Mouse (Mus musculus) heart, embryonic 16.5 days (tissue): ENCODE data around the gene Snap91. TPM values are rescaled to one million over a fixed set of nuclear protein-coding genes. Genes with fewer than 3 reads are reported as not detected.

Source experiments
- ATAC-seq: fragments of 200-750 bp; cut with Nextera tagmentation; replicated peaks from 2 replicates; pipeline ENCODE4 v1.8.0; 2017; ENCODE audit warnings: moderate number of reproducible peaks; ENCODE audit not compliant: insufficient read depth, low FRiP score; ENCODE audit errors: extremely low read depth
- H3K27ac ChIP-seq: fragments of 300-500 bp; sonication (generic); 2 replicates; pipeline ENCODE4 v1.5.1; 2014; ENCODE audit warnings: mild to moderate bottlenecking, low read length, control low read depth, moderate library complexity
- H3K27me3 ChIP-seq: fragments of 300-500 bp; sonication (generic); 2 replicates; pipeline ENCODE4 v1.6.1; 2014; ENCODE audit warnings: low read length, mixed read lengths; ENCODE audit not compliant: control insufficient read depth, insufficient read depth
- H3K36me3 ChIP-seq: fragments of 300-500 bp; sonication (generic); 2 replicates; pipeline ENCODE4 v1.6.1; 2014; ENCODE audit not compliant: control insufficient read depth, insufficient read depth
- H3K4me1 ChIP-seq: fragments of 300-500 bp; sonication (generic); 2 replicates; pipeline ENCODE4 v1.6.1; 2014; ENCODE audit warnings: low read length, mixed read lengths; ENCODE audit not compliant: control insufficient read depth, insufficient read depth
- H3K4me2 ChIP-seq: fragments of 300-500 bp; sonication (generic); 2 replicates; pipeline ENCODE4 v1.6.1; 2014; ENCODE audit warnings: low read depth, mild to moderate bottlenecking, control low read depth, low read length
- H3K4me3 ChIP-seq: fragments of 300-500 bp; sonication (generic); 2 replicates; pipeline ENCODE4 v1.5.1; 2014; ENCODE audit warnings: mild to moderate bottlenecking, control low read depth, low read length
- H3K9ac ChIP-seq: fragments of 300-500 bp; sonication (generic); 2 replicates; pipeline ENCODE4 v1.6.1; 2014; ENCODE audit warnings: low read length, control low read depth
- H3K9me3 ChIP-seq: fragments of 300-500 bp; sonication (generic); replicated peaks from 2 replicates; pipeline ENCODE4 v1.6.1; 2016; ENCODE audit warnings: low read length; ENCODE audit not compliant: control insufficient read depth
- WGBS: fragments of 180-500 bp; shearing (Covaris S2); extraction: QIAGEN DNeasy Blood & Tissue Kit; methylation state at CpG from one replicate; pipeline ENCODE4 v1.1.7; 2014; 5-methylcytosine and 5-hydroxymethylcytosine counted together
- polyA plus RNA-seq: library from polyadenylated mRNA; unstranded; fragments of >200 nt; fragmentation: Nextera tagmentation; extraction: Ambion mirVana; gene quantifications from 2 replicates; pipeline ENCODE4 v1.2.1, GENCODE M21; 2015

Snap91 gene
- polyA plus RNA-seq, 1 experiment from 2014 or later = 89.1 TPM

DNA sequence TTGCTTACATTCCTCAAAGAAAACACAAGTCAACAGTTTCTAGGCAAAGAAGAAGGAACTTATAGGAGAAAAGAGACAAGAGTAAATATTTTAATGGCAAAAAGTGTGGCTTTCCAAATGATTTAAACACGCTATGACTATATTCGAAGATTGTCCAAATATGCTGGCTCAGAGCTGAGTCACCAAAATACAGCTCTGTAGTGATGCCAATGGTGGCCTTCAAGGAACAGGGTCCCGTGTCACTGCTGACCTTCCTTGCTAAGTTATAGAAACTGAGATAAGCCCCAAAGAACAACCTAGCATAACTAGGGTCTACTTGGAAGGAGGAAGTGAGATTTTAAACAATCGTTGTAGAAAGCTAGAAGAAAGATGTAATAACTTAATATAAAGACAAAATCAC is 6.8 kb downstream of the Snap91 start:
- no peak overlapping the region for H3K27ac ChIP-seq
- H3K4me1 ChIP-seq = peaks cover 23% of the 10 kb centered on the region
- no peak overlapping the region for H3K4me2 ChIP-seq
- 77% methylated on average over 4 of the region's 4 CpGs for WGBS
- ATAC-seq = no peak
- H3K4me3 ChIP-seq = no peak overlapping the region
- H3K9me3 ChIP-seq = no peaks in the 10 kb centered on the region
- no peak overlapping the region for H3K9ac ChIP-seq
- peaks cover 3% of the 10 kb centered on the region; the same call in 1 of the 2 replicates for H3K36me3 ChIP-seq
- peaks cover 4% of the 10 kb centered on the region for H3K27me3 ChIP-seq

DNA sequence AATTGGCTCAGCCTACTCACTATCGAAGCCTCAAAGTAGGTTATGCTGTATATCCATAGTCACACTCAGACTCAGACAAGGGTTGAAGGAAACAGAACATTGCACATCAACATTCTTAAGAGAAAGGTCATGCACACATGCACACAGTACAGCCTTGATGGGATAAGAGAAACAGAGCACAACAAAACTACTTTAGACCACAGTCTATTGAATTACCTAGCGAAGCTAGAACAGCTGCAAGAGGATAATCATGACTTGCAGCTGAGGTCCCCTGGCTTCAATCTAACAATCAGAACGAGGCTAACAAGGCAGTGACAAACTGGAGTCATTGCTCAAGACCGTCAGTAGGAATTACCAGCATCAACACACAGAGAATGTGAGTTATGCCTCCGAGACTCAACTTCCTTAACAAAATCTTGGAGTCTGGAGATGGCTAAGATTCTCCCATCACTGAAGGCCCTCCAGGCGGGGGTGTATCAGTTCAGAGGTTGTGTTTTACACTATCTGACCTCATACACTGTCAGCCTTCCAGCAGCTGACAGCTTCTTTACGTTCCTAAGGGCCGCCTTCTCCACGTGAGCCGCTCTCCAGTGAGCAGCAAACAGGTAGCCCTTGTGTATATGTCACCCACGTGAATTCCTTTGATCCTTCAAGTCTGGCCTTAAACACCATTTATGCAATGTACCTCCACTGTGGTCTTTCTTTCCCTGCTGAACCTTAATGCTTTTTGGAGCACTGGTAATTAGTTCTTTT is 10.7 kb downstream of the Snap91 start:
- H3K36me3 ChIP-seq = peaks cover 3% of the 10 kb centered on the region; the same call in 1 of the 2 replicates
- peaks cover 13% of the 10 kb centered on the region for H3K4me1 ChIP-seq
- H3K9ac ChIP-seq = no peak overlapping the region
- no peak overlapping the region for H3K4me3 ChIP-seq
- WGBS = 44% methylated on average over 11 of the region's 11 CpGs
- no peak overlapping the region for H3K4me2 ChIP-seq
- H3K9me3 ChIP-seq = no peaks in the 10 kb centered on the region
- no peaks in the 10 kb centered on the region for H3K27me3 ChIP-seq
- no peak overlapping the region for H3K27ac ChIP-seq
- peak; percentile 49 for ATAC-seq

DNA sequence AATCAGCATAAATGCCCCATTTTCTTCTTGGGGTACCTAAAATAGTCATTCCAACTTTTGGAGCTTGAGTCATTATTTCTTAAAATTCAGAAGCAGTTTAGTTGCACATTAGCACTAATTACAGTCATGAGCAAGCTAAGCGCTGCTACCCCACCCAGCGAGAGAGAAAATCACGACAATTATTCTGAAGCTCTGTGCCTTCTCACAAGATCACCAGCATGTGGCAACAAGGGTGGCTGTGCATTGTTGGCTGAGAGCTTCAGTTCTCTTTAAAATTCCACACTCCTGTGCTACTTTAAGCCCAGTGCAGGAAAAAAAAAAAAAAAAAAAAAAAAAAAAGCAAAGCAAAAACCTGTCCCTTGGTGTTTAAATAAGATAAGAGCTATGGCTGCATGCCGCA is 22.4 kb downstream of the Snap91 start:
- Histone ChIP-seq H3K27me3 (no peaks in the 10 kb centered on the region), H3K27ac (no peak overlapping the region; the same call in 1 of the 2 replicates), H3K4me1 (peaks cover 17% of the 10 kb centered on the region; the same call in 1 of the 2 replicates), H3K4me2 (no peak overlapping the region), H3K9ac (no peak overlapping the region), H3K9me3 (no peaks in the 10 kb centered on the region), H3K4me3 (no peak overlapping the region), H3K36me3 (0 out of 2 replicates have a peak, but pooled peaks cover 2% of the 10 kb centered on the region)
- WGBS = 65% methylated on average over 4 of the region's 4 CpGs
- ATAC-seq = no peak

DNA sequence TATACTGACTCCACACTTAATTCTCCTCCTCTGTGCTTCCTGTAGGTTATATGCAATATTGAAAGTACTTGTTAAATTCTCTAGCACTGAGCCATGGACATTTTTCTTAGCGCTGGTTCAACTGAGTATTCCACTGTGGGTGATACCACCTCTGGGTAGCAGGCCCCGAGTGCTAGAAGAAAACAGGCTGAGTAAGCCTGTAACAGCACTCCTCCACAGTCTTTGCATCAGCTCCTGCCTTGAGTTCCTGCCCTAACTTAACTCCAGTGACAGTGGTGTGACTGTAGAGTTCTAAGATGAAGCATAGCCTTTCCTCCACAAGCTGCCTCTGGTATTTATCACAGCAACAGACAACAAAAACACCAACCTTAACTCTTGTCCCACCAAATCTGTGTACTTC is 22.8 kb downstream of the Snap91 start:
- H3K36me3 ChIP-seq = 0 out of 2 replicates have a peak, but pooled peaks cover 2% of the 10 kb centered on the region
- no peaks in the 10 kb centered on the region for H3K9me3 ChIP-seq
- WGBS = 97% methylated on average over 2 of the region's 2 CpGs
- H3K27ac ChIP-seq = no peak overlapping the region
- peaks cover 17% of the 10 kb centered on the region; the same call in 1 of the 2 replicates for H3K4me1 ChIP-seq
- no peak overlapping the region for H3K4me3 ChIP-seq
- H3K9ac ChIP-seq = no peak overlapping the region
- no peaks in the 10 kb centered on the region for H3K27me3 ChIP-seq
- ATAC-seq = no peak
- no peak overlapping the region for H3K4me2 ChIP-seq

- Histone ChIP-seq H3K9me3 (no peaks in the 10 kb centered on the region), H3K4me2 (no peak overlapping the region), H3K27me3 (no peaks in the 10 kb centered on the region), H3K9ac (no peak overlapping the region), H3K4me3 (no peak overlapping the region), H3K4me1 (peaks cover 20% of the 10 kb centered on the region), H3K27ac (no peak overlapping the region), H3K36me3 (0 out of 2 replicates have a peak, but pooled peaks cover 2% of the 10 kb centered on the region)
- ATAC-seq = no peak
- 90% methylated on average over 3 of the region's 3 CpGs for WGBS
Measured at GRCm38 (mm10) chr9:86852861-86853260, 27.6 kb downstream of the Snap91 start.

DNA sequence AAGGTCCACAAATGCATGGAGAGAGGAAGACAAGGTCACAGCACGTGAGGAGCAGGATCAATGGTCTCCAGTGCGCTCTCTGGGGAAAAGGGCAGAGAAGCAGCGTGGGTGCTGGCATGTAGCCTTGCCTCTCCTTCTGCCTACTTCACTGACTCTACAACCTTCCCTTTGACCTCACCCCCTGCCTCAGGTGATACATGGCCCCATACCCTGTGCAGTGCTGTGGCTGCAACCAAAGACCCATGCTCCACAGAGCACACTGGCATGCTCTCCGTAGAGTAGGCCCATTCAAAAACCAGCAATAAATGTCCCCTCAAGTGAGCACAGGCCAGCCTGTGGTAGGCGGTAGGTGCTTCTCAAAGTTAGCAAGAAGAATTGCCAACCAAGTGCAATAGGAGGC is 28.8 kb downstream of the Snap91 start:
- H3K9ac ChIP-seq = no peak overlapping the region
- no peaks in the 10 kb centered on the region for H3K9me3 ChIP-seq
- H3K4me2 ChIP-seq = no peak overlapping the region
- peaks cover 19% of the 10 kb centered on the region for H3K4me1 ChIP-seq
- no peak for ATAC-seq
- H3K27ac ChIP-seq = no peak overlapping the region
- 0 out of 2 replicates have a peak, but pooled peaks cover 2% of the 10 kb centered on the region for H3K36me3 ChIP-seq
- 89% methylated on average over 5 of the region's 5 CpGs for WGBS
- H3K4me3 ChIP-seq = no peak overlapping the region
- no peaks in the 10 kb centered on the region for H3K27me3 ChIP-seq

- H3K4me2 ChIP-seq = no peak overlapping the region
- H3K36me3 ChIP-seq = 0 out of 2 replicates have a peak, but pooled peaks cover 2% of the 10 kb centered on the region
- H3K9ac ChIP-seq = no peak overlapping the region
- no peak for ATAC-seq
- no peaks in the 10 kb centered on the region for H3K9me3 ChIP-seq
- H3K4me3 ChIP-seq = no peak overlapping the region
- H3K27ac ChIP-seq = 0 out of 2 replicates have a peak overlapping the region, but pooled peaks have one; percentile 5
- whole genome bisulfite sequencing = 54% methylated on average over 3 of the region's 3 CpGs
- H3K27me3 ChIP-seq = no peaks in the 10 kb centered on the region
- H3K4me1 ChIP-seq = peaks cover 22% of the 10 kb centered on the region
Measured at GRCm38 (mm10) chr9:86850452-86851207, 29.8 kb downstream of the Snap91 start.

DNA sequence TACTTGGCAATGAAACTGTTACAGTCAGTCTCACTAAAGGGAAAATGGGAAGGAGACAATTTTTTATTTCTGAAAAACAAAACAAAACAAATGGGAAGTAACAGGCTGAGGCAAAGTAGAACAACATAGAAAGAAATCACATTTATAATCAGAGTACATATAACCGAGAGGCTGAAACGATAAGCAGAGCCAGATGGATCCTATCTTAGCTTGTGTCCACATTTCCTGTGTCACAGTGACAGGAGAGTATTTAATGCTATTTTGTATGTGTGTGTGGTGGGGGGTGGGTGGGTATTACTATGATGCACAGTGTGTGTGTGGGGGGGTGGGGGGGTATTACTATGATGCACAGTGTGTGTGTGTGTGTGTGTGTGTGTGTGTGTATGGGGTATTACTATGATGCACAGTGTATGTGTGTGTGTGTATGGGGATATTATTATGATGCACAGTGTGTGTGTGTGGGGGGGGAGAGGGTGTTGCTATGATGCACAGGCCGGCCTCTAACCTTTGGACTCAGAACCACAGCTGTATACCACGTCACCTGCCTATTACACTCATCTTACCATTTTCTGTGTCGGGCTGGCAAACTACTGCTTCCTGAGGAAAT is 36.6 kb downstream of the Snap91 start:
- Histone ChIP-seq H3K4me3 (no peak overlapping the region), H3K9me3 (no peaks in the 10 kb centered on the region), H3K4me1 (peaks cover 12% of the 10 kb centered on the region), H3K4me2 (no peak overlapping the region), H3K27me3 (no peaks in the 10 kb centered on the region), H3K27ac (no peak overlapping the region), H3K9ac (no peak overlapping the region), H3K36me3 (0 out of 2 replicates have a peak, but pooled peaks cover 2% of the 10 kb centered on the region)
- 0 out of 2 replicates have a peak, but pooled peaks have one; percentile 26 for ATAC-seq
- 80% methylated on average over 5 of the region's 5 CpGs for WGBS
